Mouse (Mus musculus): ENCODE measurements around the gene Klk12.

Klk12 gene

GRCm38 (mm10) chr7:43791591-43791990 lies 22.9 kb downstream of the Klk12 start, which contains the start of gene Klk9:
Gene Klk9, plus strand, starts transcription at chr7:43791891.
- DNase-seq (ENCODE audit: extremely low read depth, low read depth), result no peak

GRCm38 (mm10) chr7:43796355-43796754 lies 27.7 kb downstream of the Klk12 start:
- no peak for DNase-seq (ENCODE audit: extremely low read depth, low read depth)

- no peak for DNase-seq (ENCODE audit: extremely low read depth, low read depth)
Observed at GRCm38 (mm10) chr7:43797333-43797769, 28.7 kb downstream of the Klk12 start, which contains the start of gene Klk8. Gene Klk8, plus strand, starts transcription at chr7:43797577.

- no peak for DNase-seq (ENCODE audit: extremely low read depth, low read depth)
Observed at GRCm38 (mm10) chr7:43797844-43798462, 29.3 kb downstream of the Klk12 start.

- no peak for DNase-seq (ENCODE audit: extremely low read depth, low read depth)
Observed at GRCm38 (mm10) chr7:43799876-43800275, 31.2 kb downstream of the Klk12 start.

GRCm38 (mm10) chr7:43810994-43811393 lies 42.3 kb downstream of the Klk12 start, which contains the start of gene Klk7:
Gene Klk7, plus strand, starts transcription at chr7:43811294.
- no peak for DNase-seq (ENCODE audit: extremely low read depth, low read depth)

GRCm38 (mm10) chr7:43815211-43815610 lies 46.5 kb downstream of the Klk12 start:
- DNase-seq (ENCODE audit: extremely low read depth, low read depth), result no peak

GRCm38 (mm10) chr7:43816746-43817145 lies 48.0 kb downstream of the Klk12 start:
- no peak for DNase-seq (ENCODE audit: extremely low read depth, low read depth)

GRCm38 (mm10) chr7:43821581-43821980 lies 52.9 kb downstream of the Klk12 start:
- DNase-seq (ENCODE audit: extremely low read depth, low read depth), result no peak
